Mouse (Mus musculus): Measurements from ENCODE around the gene Il1rl1.

DNA sequence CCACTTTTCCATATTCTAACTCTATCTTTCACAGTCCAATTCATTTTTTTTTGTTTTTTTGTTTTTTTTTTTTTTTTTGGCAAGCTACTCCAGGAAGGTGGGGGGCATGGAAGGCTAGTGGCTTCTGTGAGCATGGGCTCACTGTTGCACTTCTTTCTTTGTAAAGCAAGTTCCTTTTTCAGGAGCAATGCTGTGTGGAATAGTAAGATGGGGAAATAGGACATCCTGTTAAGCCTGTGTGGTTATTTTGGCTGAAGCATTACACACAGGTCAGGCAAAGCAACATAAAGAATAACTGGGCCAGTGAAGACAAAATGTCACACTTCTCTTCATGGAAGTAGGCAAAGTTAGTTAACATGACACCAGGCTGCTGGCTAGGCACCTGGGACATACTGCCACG lies 19.5 kb upstream of the Il1rl1 start:
- TF ChIP-seq POLR2A (IDR thresholded peaks at IDR 0.05; ENCODE audit: extremely low read depth, insufficient read depth, low read length) = no peak
- no peak for TF ChIP-seq CTCF (IDR thresholded peaks at IDR 0.05; ENCODE audit: low read depth, low read length)

Measured in liver, adult 2 months (tissue).